Comparison of ENCODE assay signal across 20 mouse cellular contexts in the genomic region with DNA sequence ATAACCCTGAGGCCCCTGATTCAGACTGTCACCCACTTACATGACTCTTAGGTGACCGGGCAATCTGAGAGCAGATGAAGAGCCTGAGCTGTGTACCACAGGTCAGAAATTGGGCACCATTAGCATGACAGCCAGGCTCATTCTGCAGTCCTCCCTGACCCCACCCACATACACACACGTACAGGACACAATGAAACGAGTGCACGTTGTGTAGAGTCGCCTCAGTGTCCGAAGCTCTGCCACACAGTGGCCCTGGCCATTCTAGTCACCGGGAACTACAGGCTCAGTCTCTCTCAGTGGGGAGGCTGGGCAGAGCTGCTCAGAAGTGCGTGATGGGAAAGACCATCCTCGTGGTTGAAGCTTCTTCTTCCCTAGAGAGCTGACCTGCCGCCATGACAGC. TPM values are rescaled to one million over a fixed set of nuclear protein-coding genes. Genes with fewer than 3 reads are reported as not detected.
DNase-seq lines count a peak whose midpoint lies in the region; ATAC-seq and TF ChIP-seq lines count a peak whose summit lies in the region.
"Had no signal": no experiment of that assay in that cellular context is flagged by ENCODE, and none has a peak within 500 bp of the region (broad histone marks: within the 10 kb centered on the region; RNA-seq: fewer than 3 reads in every experiment).

No protein-coding gene starts in this region.

- H3K4me2 ChIP-seq in forebrain, embryonic 14.5 days (ENCODE audit: low read length) = no peak overlapping the region
- no peak overlapping the region for H3K4me2 ChIP-seq in forebrain, postnatal 0 days (ENCODE audit: low read depth)
- H3K4me2 ChIP-seq in midbrain, embryonic 13.5 days (replicated peaks) = no peak overlapping the region
- H3K4me2 ChIP-seq in midbrain, embryonic 15.5 days = no peak overlapping the region
- H3K4me2 ChIP-seq in hindbrain, embryonic 13.5 days = no peak overlapping the region
- H3K4me2 ChIP-seq: embryonic facial prominence, embryonic 12.5 days; heart, embryonic 15.5 days; liver, embryonic 15.5 days; lung, embryonic 15.5 days had no signal

- H3K36me3 ChIP-seq in forebrain, embryonic 14.5 days (ENCODE audit: control insufficient read depth, insufficient read depth, low read length) = no peaks in the 10 kb centered on the region
- H3K36me3 ChIP-seq in forebrain, postnatal 0 days (ENCODE audit: insufficient read depth) = no peaks in the 10 kb centered on the region
- H3K36me3 ChIP-seq in midbrain, embryonic 13.5 days = no peaks in the 10 kb centered on the region
- H3K36me3 ChIP-seq in midbrain, embryonic 15.5 days (replicated peaks) = no peaks in the 10 kb centered on the region
- H3K36me3 ChIP-seq in hindbrain, embryonic 13.5 days = no peaks in the 10 kb centered on the region
- H3K36me3 ChIP-seq: embryonic facial prominence, embryonic 12.5 days; G1E; heart, embryonic 15.5 days; limb, embryonic 10.5 days; liver, embryonic 15.5 days; lung, embryonic 15.5 days had no signal

- H3K27me3 ChIP-seq in forebrain, embryonic 14.5 days (replicated peaks; ENCODE audit: control insufficient read depth, insufficient read depth, low read length) = no peaks in the 10 kb centered on the region
- H3K27me3 ChIP-seq in forebrain, postnatal 0 days (ENCODE audit: insufficient read depth, low read length) = no peaks in the 10 kb centered on the region
- no peaks in the 10 kb centered on the region for H3K27me3 ChIP-seq in midbrain, embryonic 13.5 days
- no peaks in the 10 kb centered on the region for H3K27me3 ChIP-seq in midbrain, embryonic 15.5 days (replicated peaks)
- no peaks in the 10 kb centered on the region for H3K27me3 ChIP-seq in hindbrain, embryonic 13.5 days
- H3K27me3 ChIP-seq: embryonic facial prominence, embryonic 12.5 days; liver, embryonic 15.5 days; lung, embryonic 15.5 days had no signal

- no peak for TF ChIP-seq CTCF in forebrain, postnatal 0 days (IDR thresholded peaks at IDR 0.05; ENCODE audit: low read depth)

- DNase-seq in forebrain, embryonic 14.5 days (ENCODE audit: low spot score) = no peak
- no peak for DNase-seq in forebrain, postnatal 0 days
- DNase-seq in c-Kit-positive CD71-positive TER-119-positive erythroid progenitor cells, embryonic 14.5 days (ENCODE audit: low spot score) = no peak
- no peak for DNase-seq in gastrocnemius, adult 8-10 months (ENCODE audit: low spot score in 2 of 2)
- DNase-seq: cerebellum, adult 11-12 months; gastrocnemius, postnatal 36 days; right cerebral cortex, postnatal 14 days had no signal

- H3K9ac ChIP-seq in forebrain, embryonic 14.5 days (ENCODE audit: low read length) = no peak overlapping the region
- H3K9ac ChIP-seq in forebrain, postnatal 0 days = no peak overlapping the region
- H3K9ac ChIP-seq in midbrain, embryonic 13.5 days (replicated peaks) = no peak overlapping the region
- no peak overlapping the region for H3K9ac ChIP-seq in midbrain, embryonic 15.5 days
- no peak overlapping the region for H3K9ac ChIP-seq in hindbrain, embryonic 13.5 days
- H3K9ac ChIP-seq: embryonic facial prominence, embryonic 12.5 days; heart, embryonic 15.5 days; liver, embryonic 15.5 days; lung, embryonic 15.5 days had no signal

- ATAC-seq in forebrain, embryonic 14.5 days = no peak
- no peak for ATAC-seq in forebrain, postnatal 0 days
- ATAC-seq in midbrain, embryonic 13.5 days = peak; percentile 9; the same call in 1 of the 2 replicates
- no peak for ATAC-seq in midbrain, embryonic 15.5 days (replicated peaks)
- ATAC-seq in hindbrain, embryonic 13.5 days (ENCODE audit: low FRiP score) = no peak
- ATAC-seq: inflammation-experienced regulatory T-cells, adult 6 months; Patski had no signal

- peaks cover 3% of the 10 kb centered on the region; the same call in 1 of the 2 replicates for H3K4me1 ChIP-seq in forebrain, embryonic 14.5 days (ENCODE audit: control insufficient read depth, insufficient read depth, low read length)
- H3K4me1 ChIP-seq in forebrain, postnatal 0 days (ENCODE audit: insufficient read depth) = 0 out of 2 replicates have a peak, but pooled peaks cover 8% of the 10 kb centered on the region
- peaks cover 37% of the 10 kb centered on the region for H3K4me1 ChIP-seq in midbrain, embryonic 13.5 days (replicated peaks)
- H3K4me1 ChIP-seq in midbrain, embryonic 15.5 days = peaks cover 13% of the 10 kb centered on the region
- H3K4me1 ChIP-seq in hindbrain, embryonic 13.5 days (replicated peaks) = peaks cover 44% of the 10 kb centered on the region
- H3K4me1 ChIP-seq: embryonic facial prominence, embryonic 12.5 days; heart, embryonic 15.5 days; liver, embryonic 15.5 days; lung, embryonic 15.5 days had no signal

- no peak overlapping the region for H3K4me3 ChIP-seq in forebrain, embryonic 14.5 days (ENCODE audit: low read depth, low read length)
- H3K4me3 ChIP-seq in forebrain, postnatal 0 days (ENCODE audit: low read depth, low read length) = no peak overlapping the region
- H3K4me3 ChIP-seq in midbrain, embryonic 13.5 days (replicated peaks) = no peak overlapping the region
- no peak overlapping the region for H3K4me3 ChIP-seq in midbrain, embryonic 15.5 days
- no peak overlapping the region for H3K4me3 ChIP-seq in hindbrain, embryonic 13.5 days
- H3K4me3 ChIP-seq: embryonic facial prominence, embryonic 12.5 days; heart, embryonic 15.5 days; limb, embryonic 10.5 days; liver, embryonic 15.5 days; lung, embryonic 15.5 days; myocyte had no signal

- no peaks in the 10 kb centered on the region for H3K9me3 ChIP-seq in forebrain, embryonic 14.5 days (replicated peaks; ENCODE audit: control insufficient read depth, low read length)
- no peaks in the 10 kb centered on the region for H3K9me3 ChIP-seq in forebrain, postnatal 0 days (ENCODE audit: low read length)
- H3K9me3 ChIP-seq in midbrain, embryonic 13.5 days = no peaks in the 10 kb centered on the region
- no peaks in the 10 kb centered on the region for H3K9me3 ChIP-seq in midbrain, embryonic 15.5 days
- H3K9me3 ChIP-seq in hindbrain, embryonic 13.5 days = no peaks in the 10 kb centered on the region
- H3K9me3 ChIP-seq: embryonic facial prominence, embryonic 12.5 days; heart, embryonic 15.5 days; limb, embryonic 10.5 days; liver, embryonic 15.5 days; lung, embryonic 15.5 days had no signal

- 74% methylated on average over 10 of the region's 10 CpGs for WGBS in forebrain, embryonic 14.5 days
- WGBS in forebrain, postnatal 0 days = 81% methylated on average over 10 of the region's 10 CpGs
- 74% methylated on average over 10 of the region's 10 CpGs for WGBS in midbrain, embryonic 13.5 days
- WGBS in midbrain, embryonic 15.5 days = 78% methylated on average over 10 of the region's 10 CpGs
- 68% methylated on average over 10 of the region's 10 CpGs for WGBS in hindbrain, embryonic 13.5 days

- peak overlapping the region; percentile 49; the same call in 1 of the 2 replicates for H3K27ac ChIP-seq in forebrain, embryonic 14.5 days (ENCODE audit: low read depth, low read length)
- H3K27ac ChIP-seq in forebrain, postnatal 0 days (ENCODE audit: low read depth, low read length) = no peak overlapping the region
- H3K27ac ChIP-seq in midbrain, embryonic 13.5 days = peak overlapping the region; percentile 73
- H3K27ac ChIP-seq in midbrain, embryonic 15.5 days = no peak overlapping the region
- H3K27ac ChIP-seq in hindbrain, embryonic 13.5 days = peak overlapping the region; percentile 82
- H3K27ac ChIP-seq: embryonic facial prominence, embryonic 12.5 days; heart, embryonic 15.5 days; limb, embryonic 10.5 days; liver, embryonic 15.5 days; lung, embryonic 15.5 days; stomach, postnatal 0 days had no signal

RNA-seq across cellular contexts. Expression of gene Nectin1, which starts 44.9 kb away (rescaled TPM):
- 8.5 and 10.8 TPM in 2 replicates for polyA plus RNA-seq in forebrain, embryonic 14.5 days (2014; fragmentation: Nextera tagmentation; extraction: Ambion mirVana)
- 29.5 and 43.7 TPM in 2 replicates for total RNA-seq in forebrain, postnatal 0 days (2014; rRNA removed)
- 7.2 and 11.8 TPM in 2 replicates for polyA plus RNA-seq in forebrain, postnatal 0 days (2015; fragmentation: Nextera tagmentation; extraction: Ambion mirVana)
- polyA plus RNA-seq in midbrain, embryonic 13.5 days (2015; fragmentation: Nextera tagmentation; extraction: Ambion mirVana) = 10.8 and 11.0 TPM in 2 replicates
- 14.7 and 15.9 TPM in 2 replicates for polyA plus RNA-seq in midbrain, embryonic 15.5 days (2015; fragmentation: Nextera tagmentation; extraction: Ambion mirVana)
- polyA plus RNA-seq in hindbrain, embryonic 13.5 days (2015; fragmentation: Nextera tagmentation; extraction: Ambion mirVana) = 13.6 and 13.8 TPM in 2 replicates
- total RNA-seq in gastrocnemius, adult 8-10 months (2022) = 1 to 10 TPM; 1.0 to 2.1 (median 1.5) TPM
- polyA plus RNA-seq: G1E had no signal

Comparison
In these comparisons a context has a peak if more than half of its experiments do, and no peak if none do; other contexts are left out.
1. H3K27ac ChIP-seq: peak in forebrain, embryonic 14.5 days (single experiment), midbrain, embryonic 13.5 days (single experiment) and hindbrain, embryonic 13.5 days (single experiment); none in forebrain, postnatal 0 days (single experiment) and midbrain, embryonic 15.5 days (single experiment).